Mouse (Mus musculus) kidney, postnatal 0 days (tissue): ENCODE data around the gene Edar. TPM values are rescaled to one million over a fixed set of nuclear protein-coding genes. Genes with fewer than 3 reads are reported as not detected.
A peak's percentile ranks its signal among the peaks of the same experiment; 100 is the strongest.

ENCODE experiments used
- ATAC-seq: fragments of 200-750 bp; cut with Nextera tagmentation; replicated peaks from 2 replicates; pipeline ENCODE4 v1.8.0; 2017; ENCODE audit warnings: low read depth, moderate number of reproducible peaks, moderate TSS enrichment, moderate library complexity; ENCODE audit not compliant: low FRiP score
- DNase-seq: peaks from one replicate; pipeline ENCODE4 v3.0.0-alpha.2; 2016; ENCODE audit warnings: low spot score
- H3K27ac ChIP-seq: fragments of 300-500 bp; sonication (generic); 2 replicates; pipeline ENCODE4 v1.5.1; 2014; ENCODE audit warnings: mild to moderate bottlenecking
- H3K27me3 ChIP-seq: fragments of 300-500 bp; sonication (generic); 2 replicates; pipeline ENCODE4 v1.6.1; 2014; ENCODE audit warnings: low read length, mixed read lengths; ENCODE audit not compliant: insufficient read depth
- H3K36me3 ChIP-seq: fragments of 300-500 bp; sonication (generic); 2 replicates; pipeline ENCODE4 v1.6.1; 2014; ENCODE audit warnings: low read length, mixed read lengths; ENCODE audit not compliant: insufficient read depth
- H3K4me1 ChIP-seq: fragments of 300-500 bp; sonication (generic); replicated peaks from 2 replicates; pipeline ENCODE4 v1.6.1; 2014; ENCODE audit warnings: antibody characterized with exemption, low read length, mixed read lengths; ENCODE audit not compliant: insufficient read depth
- H3K4me2 ChIP-seq: fragments of 300-500 bp; sonication (generic); 2 replicates; pipeline ENCODE4 v1.6.1; 2014; ENCODE audit warnings: mild to moderate bottlenecking, low read length, moderate library complexity, mixed read lengths
- H3K4me3 ChIP-seq: fragments of 300-500 bp; sonication (generic); replicated peaks from 2 replicates; pipeline ENCODE4 v1.5.1; 2014; ENCODE audit warnings: low read depth, low read length
- H3K9ac ChIP-seq: fragments of 300-500 bp; sonication (generic); 2 replicates; pipeline ENCODE4 v1.6.1; 2014; ENCODE audit warnings: low read depth, low read length
- H3K9me3 ChIP-seq: fragments of 300-500 bp; sonication (generic); replicated peaks from 2 replicates; pipeline ENCODE4 v1.6.1; 2016; ENCODE audit warnings: low read length, inconsistent platforms, mixed read lengths
- CTCF ChIP-seq: IDR thresholded peaks from 2 replicates; pipeline ENCODE4 v1.5.1; 2016; ENCODE audit warnings: antibody characterized with exemption, low read depth, mild to moderate bottlenecking, moderate library complexity
- WGBS: fragments of 180-500 bp; shearing (Covaris S2); extraction: QIAGEN DNeasy Blood & Tissue Kit; methylation state at CpG from one replicate; pipeline ENCODE4 v1.1.7; 2014; 5-methylcytosine and 5-hydroxymethylcytosine counted together
- polyA plus RNA-seq: library from polyadenylated mRNA; unstranded; fragments of >200 nt; fragmentation: Nextera tagmentation; extraction: Ambion mirVana; gene quantifications from 2 replicates; pipeline ENCODE4 v1.2.1, GENCODE M21; 2015

Edar gene
- polyA plus RNA-seq, 1 experiment from 2014 or later = 0.51 TPM

GRCm38 (mm10) chr10:58627569-58627968, 47.9 kb downstream of the Edar start:
- peak; percentile 86 for TF ChIP-seq CTCF
- ATAC-seq (no peak), DNase-seq (peak; percentile 79)
- Histone ChIP-seq H3K4me3 (no peak overlapping the region), H3K27ac (no peak overlapping the region), H3K9ac (no peak overlapping the region), H3K9me3 (no peaks in the 10 kb centered on the region), H3K4me2 (no peak overlapping the region), H3K36me3 (no peaks in the 10 kb centered on the region), H3K27me3 (no peaks in the 10 kb centered on the region), H3K4me1 (no peaks in the 10 kb centered on the region)

GRCm38 (mm10) chr10:58624848-58625711, 50.4 kb downstream of the Edar start:
- WGBS = 53% methylated on average over 12 of the region's 12 CpGs
- no peaks in the 10 kb centered on the region for H3K9me3 ChIP-seq
- no peaks in the 10 kb centered on the region for H3K27me3 ChIP-seq
- no peak overlapping the region for H3K4me3 ChIP-seq
- no peaks in the 10 kb centered on the region for H3K36me3 ChIP-seq
- no peaks in the 10 kb centered on the region for H3K4me1 ChIP-seq
- no peak overlapping the region for H3K9ac ChIP-seq
- TF ChIP-seq CTCF = no peak
- no peak for ATAC-seq
- no peak overlapping the region for H3K4me2 ChIP-seq
- no peak overlapping the region for H3K27ac ChIP-seq
- no peak for DNase-seq

- ATAC-seq (no peak), DNase-seq (no peak)
- Histone ChIP-seq H3K27ac (no peak overlapping the region), H3K36me3 (no peaks in the 10 kb centered on the region), H3K27me3 (no peaks in the 10 kb centered on the region), H3K9me3 (no peaks in the 10 kb centered on the region), H3K4me3 (no peak overlapping the region), H3K9ac (no peak overlapping the region), H3K4me2 (no peak overlapping the region), H3K4me1 (no peaks in the 10 kb centered on the region)
- WGBS = 89% methylated on average over 4 of the region's 4 CpGs
- TF ChIP-seq CTCF = no peak
Observed at GRCm38 (mm10) chr10:58619266-58619665, 56.2 kb downstream of the Edar start.

- no peaks in the 10 kb centered on the region for H3K27me3 ChIP-seq
- no peak overlapping the region for H3K4me2 ChIP-seq
- no peaks in the 10 kb centered on the region for H3K9me3 ChIP-seq
- TF ChIP-seq CTCF = no peak
- H3K9ac ChIP-seq = no peak overlapping the region
- H3K4me3 ChIP-seq = no peak overlapping the region
- H3K36me3 ChIP-seq = no peaks in the 10 kb centered on the region
- ATAC-seq (no peak), DNase-seq (no peak)
- 83% methylated on average over 17 of the region's 17 CpGs for WGBS
- no peaks in the 10 kb centered on the region for H3K4me1 ChIP-seq
- no peak overlapping the region for H3K27ac ChIP-seq
Observed at GRCm38 (mm10) chr10:58618501-58619216, 56.8 kb downstream of the Edar start.

- Histone ChIP-seq H3K27ac (no peak overlapping the region), H3K4me2 (no peak overlapping the region), H3K9me3 (no peaks in the 10 kb centered on the region), H3K9ac (no peak overlapping the region), H3K4me3 (no peak overlapping the region), H3K4me1 (no peaks in the 10 kb centered on the region), H3K36me3 (no peaks in the 10 kb centered on the region), H3K27me3 (no peaks in the 10 kb centered on the region)
- DNase-seq (no peak), ATAC-seq (no peak)
- no peak for TF ChIP-seq CTCF
- WGBS = 90% methylated on average over 5 of the region's 5 CpGs
Observed at GRCm38 (mm10) chr10:58616565-58616964, 58.9 kb downstream of the Edar start.

GRCm38 (mm10) chr10:58614601-58615000, 60.9 kb downstream of the Edar start:
- no peak overlapping the region for H3K4me2 ChIP-seq
- no peak overlapping the region for H3K4me3 ChIP-seq
- 94% methylated on average over 6 of the region's 6 CpGs for whole genome bisulfite sequencing
- ATAC-seq = no peak
- no peak overlapping the region for H3K9ac ChIP-seq
- H3K27me3 ChIP-seq = no peaks in the 10 kb centered on the region
- DNase-seq = no peak
- no peaks in the 10 kb centered on the region for H3K4me1 ChIP-seq
- no peaks in the 10 kb centered on the region for H3K36me3 ChIP-seq
- H3K9me3 ChIP-seq = no peaks in the 10 kb centered on the region
- no peak overlapping the region for H3K27ac ChIP-seq
- TF ChIP-seq CTCF = no peak
